Mouse (Mus musculus) heart, embryonic 11.5 days (tissue): Measurements from ENCODE around the gene Gm21293. TPM values are rescaled to one million over a fixed set of nuclear protein-coding genes. Genes with fewer than 3 reads are reported as not detected.

Experiments
- polyA plus RNA-seq: library from polyadenylated mRNA; unstranded; fragments of >200 nt; fragmentation: Nextera tagmentation; extraction: Ambion mirVana; gene quantifications from 2 replicates; pipeline ENCODE4 v1.2.1, GENCODE M21; 2014

Gm21293 gene
- polyA plus RNA-seq, 1 experiment from 2014 or later, result not detected

Other genes starting within 250 kb of the Gm21293 start
- not detected in 2 replicates for gene Gm6763, start 8.5 kb downstream of the Gm21293 start, polyA plus RNA-seq
- gene Gm8764, start 17.0 kb downstream of the Gm21293 start, polyA plus RNA-seq, result not detected in 2 replicates
- gene Gm21304, start 25.5 kb downstream of the Gm21293 start, polyA plus RNA-seq, result not detected in 2 replicates
- gene Gm21312, start 34.0 kb downstream of the Gm21293 start, polyA plus RNA-seq, result not detected in 2 replicates
- not detected in 2 replicates for gene Gm20765, start 42.5 kb downstream of the Gm21293 start, polyA plus RNA-seq
- gene Gm4340, start 51.1 kb downstream of the Gm21293 start, polyA plus RNA-seq, result not detected in 2 replicates